Mouse (Mus musculus) CH12.LX (cell line): Measurements from ENCODE around the gene Rpusd3.

ENCODE experiments used
- MAFK ChIP-seq: IDR thresholded peaks from 2 replicates; pipeline ENCODE4 v1.6.1; 2011; ENCODE audit warnings: low read length, improper control_type of control experiment; ENCODE audit not compliant: insufficient replicate concordance
- MAX ChIP-seq: IDR thresholded peaks from 2 replicates; pipeline ENCODE4 v1.6.1; 2011; ENCODE audit warnings: low read length, improper control_type of control experiment
- POLR2A ChIP-seq: IDR thresholded peaks from 2 replicates; pipeline ENCODE4 v1.6.1; 2011; ENCODE audit warnings: low read depth, mild to moderate bottlenecking, improper control_type of control experiment, low read length

- no peak; the same call in 1 of the 2 replicates for TF ChIP-seq POLR2A
- TF ChIP-seq MAX: no peak
- no peak for TF ChIP-seq MAFK
Observed at GRCm38 (mm10) chr6:113392015-113392386, 27.1 kb downstream of the Rpusd3 start.
